Mouse (Mus musculus) kidney, adult 18-20 months (tissue): ENCODE data around the gene Vps54.
A peak's percentile ranks its signal among the peaks of the same experiment; 100 is the strongest.
"Not testable (repeated sequence)": the region's sequence is repeated elsewhere in the genome, so short reads cannot be mapped to it uniquely, and the experiment has no call there.

ENCODE experiments used
- DNase-seq: peaks from one replicate; pipeline ENCODE4 v3.0.0; 2021

Vps54 gene

GRCm38 (mm10) chr11:21239021-21239661, at the start of gene Vps54:
Gene Vps54 (plus strand): TSS chr11:21239281.
- DNase-seq: peak; percentile 75

GRCm38 (mm10) chr11:21191821-21192220, 47.3 kb upstream of the Vps54 start:
- not testable (repeated sequence) for DNase-seq

GRCm38 (mm10) chr11:21194851-21195250, 44.2 kb upstream of the Vps54 start:
- DNase-seq: no peak

- no peak for DNase-seq
These were observed 30.0 kb upstream of the Vps54 start for GRCm38 (mm10) chr11:21209046-21209445.

- not testable (repeated sequence) for DNase-seq
These were observed 29.4 kb upstream of the Vps54 start for GRCm38 (mm10) chr11:21209701-21210100.

GRCm38 (mm10) chr11:21217419-21217818, 21.7 kb upstream of the Vps54 start:
- no peak for DNase-seq

GRCm38 (mm10) chr11:21219281-21219680, 19.8 kb upstream of the Vps54 start:
- no peak for DNase-seq

- no peak for DNase-seq
These were observed 19.1 kb upstream of the Vps54 start for GRCm38 (mm10) chr11:21219851-21220587.

GRCm38 (mm10) chr11:21220754-21221153, 18.3 kb upstream of the Vps54 start:
- DNase-seq: no peak

- DNase-seq: no peak
These were observed 17.7 kb upstream of the Vps54 start for GRCm38 (mm10) chr11:21221396-21221795.

- no peak for DNase-seq
These were observed 16.4 kb upstream of the Vps54 start for GRCm38 (mm10) chr11:21222606-21223207.

GRCm38 (mm10) chr11:21223539-21223938, 15.5 kb upstream of the Vps54 start:
- DNase-seq: no peak

- no peak for DNase-seq
These were observed 15.0 kb upstream of the Vps54 start for GRCm38 (mm10) chr11:21224041-21224440.

GRCm38 (mm10) chr11:21224446-21224845, 14.6 kb upstream of the Vps54 start:
- no peak for DNase-seq

GRCm38 (mm10) chr11:21224983-21225382, 14.1 kb upstream of the Vps54 start:
- no peak for DNase-seq

GRCm38 (mm10) chr11:21235381-21235780, 3.7 kb upstream of the Vps54 start:
- no peak for DNase-seq

GRCm38 (mm10) chr11:21235821-21236220, 3.3 kb upstream of the Vps54 start:
- DNase-seq: no peak

- peak; percentile 21 for DNase-seq
These were observed 2.1 kb upstream of the Vps54 start for GRCm38 (mm10) chr11:21236996-21237395.

- no peak for DNase-seq
These were observed 1.4 kb upstream of the Vps54 start for GRCm38 (mm10) chr11:21237474-21238278.

- peak; percentile 73 for DNase-seq
These were observed 631 bp upstream of the Vps54 start for GRCm38 (mm10) chr11:21238279-21239020.

GRCm38 (mm10) chr11:21239763-21240509, 855 bp downstream of the Vps54 start:
- DNase-seq: no peak

- DNase-seq: no peak
These were observed 2.3 kb downstream of the Vps54 start for GRCm38 (mm10) chr11:21241351-21241750.
